Mouse (Mus musculus) retina, embryonic 14.5 days (tissue): ENCODE data around the gene Unc45a.

ENCODE experiments used
- DNase-seq: peaks from one replicate; pipeline ENCODE4 v3.0.0-alpha.2; 2015; ENCODE audit warnings: low spot score

Unc45a gene

DNA sequence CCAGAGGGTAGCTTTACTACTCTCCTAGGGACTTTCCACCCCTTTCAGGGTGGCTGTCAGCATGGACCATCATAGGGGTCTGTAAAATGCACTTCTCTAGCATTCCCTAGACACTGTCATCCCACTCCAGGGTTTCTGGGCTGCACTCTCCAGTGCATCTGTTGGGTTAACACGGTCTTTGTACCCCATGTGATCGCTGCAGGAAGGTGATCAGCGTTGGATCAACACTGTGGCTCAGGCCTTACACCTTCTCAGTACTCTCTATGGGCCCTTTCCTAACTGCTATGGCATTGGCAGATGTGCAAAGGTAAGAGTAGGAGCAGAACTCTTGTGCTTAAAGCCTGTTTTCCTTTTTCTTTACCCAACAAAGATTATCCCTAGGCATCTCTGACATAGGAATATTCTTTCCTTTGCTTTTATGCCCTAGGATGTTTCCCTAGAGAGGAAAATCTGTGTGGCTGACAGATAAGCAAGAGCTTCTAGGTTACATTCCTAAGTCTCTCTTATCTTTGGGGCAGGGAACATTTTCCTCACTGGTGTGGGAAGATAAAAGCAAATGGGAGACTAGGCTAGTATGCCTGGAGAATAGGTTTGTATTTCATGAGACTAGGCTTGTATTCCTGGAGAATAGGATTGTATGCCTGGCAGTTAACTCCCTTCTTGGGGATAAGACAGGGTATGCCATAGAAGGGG, 57.4 kb downstream of the Unc45a start:
- DNase-seq: no peak

DNA sequence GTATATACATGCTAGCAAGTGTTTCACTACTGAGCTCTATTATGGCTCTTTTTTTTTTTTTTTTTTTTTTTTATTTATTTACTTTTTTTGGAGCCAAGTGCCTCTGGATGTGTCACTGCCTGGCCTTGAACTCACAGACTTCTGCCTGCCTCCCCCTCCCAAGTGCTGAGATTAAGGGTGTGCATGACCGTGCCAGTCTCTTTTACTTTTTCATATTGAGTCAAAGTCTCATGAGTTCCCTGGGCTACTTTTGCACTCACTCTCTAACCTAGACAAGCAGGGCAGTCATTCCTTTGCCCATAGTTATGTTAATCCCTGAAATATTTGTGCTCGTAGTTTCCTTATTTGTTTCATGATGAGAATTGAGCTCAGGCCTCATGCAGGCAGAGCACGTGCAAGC, 59.2 kb downstream of the Unc45a start:
- no peak for DNase-seq

DNA sequence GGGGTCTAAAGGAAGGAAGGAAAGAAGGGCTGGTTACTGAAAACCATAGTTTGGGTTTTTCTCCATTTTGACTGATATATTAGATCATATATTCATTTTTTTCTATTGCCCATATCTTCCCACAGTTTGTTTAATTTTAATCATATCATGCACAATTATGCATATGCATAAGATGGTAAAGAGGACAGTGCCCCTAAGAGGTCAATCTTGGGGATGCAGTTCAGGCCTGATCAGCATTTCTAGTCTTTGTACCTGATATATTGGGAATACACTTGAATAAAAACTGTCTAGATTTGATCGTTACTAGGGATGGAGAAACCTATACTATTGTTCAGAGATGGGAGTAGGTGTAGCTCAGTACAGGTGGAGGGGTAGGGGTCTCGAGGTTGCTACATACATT, 59.8 kb downstream of the Unc45a start:
- no peak for DNase-seq

- no peak for DNase-seq
Observed at GRCm38 (mm10) chr7:80280032-80280431, 60.8 kb downstream of the Unc45a start.

DNA sequence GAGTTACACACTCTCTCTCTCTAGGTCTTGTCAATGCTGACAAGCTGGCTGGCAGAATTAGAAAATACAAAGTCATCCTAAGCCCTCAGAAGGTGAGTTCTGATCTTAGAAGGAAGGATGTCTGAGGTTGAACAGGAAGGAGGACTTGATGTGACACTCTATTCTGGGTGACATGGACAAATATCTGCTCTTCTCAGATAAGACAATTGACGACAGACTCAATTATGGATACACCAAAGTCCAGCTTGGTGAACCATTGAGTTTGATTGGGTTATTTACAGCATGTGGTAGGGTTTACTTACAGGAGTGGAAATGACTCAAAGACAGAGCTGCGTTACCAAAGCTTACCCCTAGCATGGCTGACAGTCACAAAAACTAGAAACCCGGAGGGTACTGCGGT, 64.4 kb downstream of the Unc45a start:
- DNase-seq: no peak
